Mouse (Mus musculus): ENCODE measurements at regions not wholly inside any gene's neighbourhood (a gene's known extent, or its start where the extent isn't known, plus 50 kb on each side); places are given as distances from the start of the nearest gene placed in this dataset.

GRCm38 (mm10) chr3:105376346-105376745 is 75.8 kb upstream of the Kcnd3 start:
- no peak for TF ChIP-seq CTCF (conservative IDR thresholded peaks at IDR 0.05 in 1 of 2, IDR thresholded peaks at IDR 0.05 in 1 of 2; ENCODE audit: low read depth in 2 of 2, low read length in 2 of 2)
- TF ChIP-seq HCFC1 (IDR thresholded peaks at IDR 0.05; ENCODE audit: low read depth, low read length): no peak
- no peak for TF ChIP-seq JUN (IDR thresholded peaks at IDR 0.05; ENCODE audit: insufficient read depth, low read depth, low read length)
- no peak for TF ChIP-seq POLR2A (IDR thresholded peaks at IDR 0.05; ENCODE audit: low read depth, low read length)
- TF ChIP-seq USF1 (IDR thresholded peaks at IDR 0.05; ENCODE audit: low read depth, low read length): no peak
- TF ChIP-seq SIN3A (IDR thresholded peaks at IDR 0.05; ENCODE audit: low read length): no peak
